Mouse (Mus musculus) right cerebral cortex, postnatal 14 days (tissue): ENCODE measurements around the gene Gm6509.
"Not testable (repeated sequence)": the region's sequence is repeated elsewhere in the genome, so short reads cannot be mapped to it uniquely, and the experiment has no call there.

ENCODE experiments used
- DNase-seq: peaks from one replicate; pipeline ENCODE4 v3.0.0; 2022

Gm6509 gene

GRCm38 (mm10) chr5:94623679-94624078 is at the start of gene Gm6509:
Gene Gm6509 (plus strand): TSS chr5:94623979.
- DNase-seq, result not testable (repeated sequence)

- DNase-seq, result not testable (repeated sequence)
Observed at GRCm38 (mm10) chr5:94616242-94616641, 7.5 kb upstream of the Gm6509 start, which contains the start of gene Gm3147. Gene Gm3147 (minus strand): TSS chr5:94616342.

GRCm38 (mm10) chr5:94648082-94648481 is 24.3 kb downstream of the Gm6509 start, which contains the start of gene Gm6205:
Gene Gm6205 (plus strand): TSS chr5:94648382.
- not testable (repeated sequence) for DNase-seq
